Mouse (Mus musculus) left cerebral cortex, adult 8-10 months (tissue): ENCODE results near the gene Usp36. TPM values are rescaled to one million over a fixed set of nuclear protein-coding genes. Genes with fewer than 3 reads are reported as not detected.

ENCODE experiments used
- DNase-seq, 2 experiments: peaks; one replicate each; pipeline ENCODE4 v3.0.0; 2022; ENCODE audit warnings: low spot score in 2 of 2
- total RNA-seq, 4 experiments: library from RNA; stranded (reverse); gene quantifications; 2 replicates each; pipeline ENCODE4 v1.2.4; 2022

Gene Usp36
- total RNA-seq, 4 experiments from 2014 or later, result 29.6 to 33.3 (median 30.1) TPM

DNA sequence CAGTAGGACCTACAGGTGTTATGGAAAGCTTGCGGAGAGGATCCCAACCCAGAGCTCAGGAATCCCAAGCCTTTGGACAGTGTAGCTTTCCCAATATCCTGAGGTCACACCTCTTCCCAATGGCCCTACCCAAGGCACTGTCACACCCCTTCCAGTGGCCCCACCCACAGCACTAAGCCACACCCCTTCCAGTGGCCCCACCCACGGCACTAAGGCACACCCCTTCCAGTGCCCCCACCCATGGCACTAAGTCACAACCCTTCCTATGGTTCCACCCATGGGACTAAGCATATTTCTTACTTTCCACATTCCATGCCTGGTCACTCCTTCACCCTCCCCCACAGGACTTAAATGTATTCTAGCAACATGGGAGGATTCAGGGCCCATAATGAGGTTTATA, 8.8 kb upstream of the Usp36 start:
- no peak for DNase-seq

DNA sequence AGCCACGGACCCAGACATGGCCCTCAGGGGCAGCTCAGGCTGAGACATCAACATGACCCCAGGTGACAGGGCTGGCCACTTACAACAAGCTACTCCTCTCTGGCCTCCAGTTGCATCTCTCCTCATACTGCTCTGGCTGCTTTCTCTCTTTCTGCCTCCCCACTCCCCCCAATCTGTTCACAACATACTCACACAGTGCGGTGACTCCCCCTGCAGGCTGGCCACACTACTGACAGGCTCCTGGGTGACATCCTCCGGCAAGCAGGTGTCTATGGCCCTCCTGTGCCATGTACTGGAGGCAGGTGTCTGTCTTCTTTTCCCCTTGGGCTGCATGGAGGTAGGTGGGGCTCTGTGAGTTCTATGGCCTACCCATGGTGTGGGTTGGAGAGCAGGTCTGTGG, 7.9 kb upstream of the Usp36 start:
- no peak for DNase-seq

GRCm38 (mm10) chr11:118295026-118295425, 5.0 kb upstream of the Usp36 start:
- DNase-seq, result no peak

- DNase-seq, result no peak
These were observed 2.6 kb upstream of the Usp36 start for GRCm38 (mm10) chr11:118292671-118293070.

- no peak for DNase-seq
These were observed 482 bp downstream of the Usp36 start for GRCm38 (mm10) chr11:118289562-118289961.

GRCm38 (mm10) chr11:118289037-118289511, 970 bp downstream of the Usp36 start:
- DNase-seq, result no peak

DNA sequence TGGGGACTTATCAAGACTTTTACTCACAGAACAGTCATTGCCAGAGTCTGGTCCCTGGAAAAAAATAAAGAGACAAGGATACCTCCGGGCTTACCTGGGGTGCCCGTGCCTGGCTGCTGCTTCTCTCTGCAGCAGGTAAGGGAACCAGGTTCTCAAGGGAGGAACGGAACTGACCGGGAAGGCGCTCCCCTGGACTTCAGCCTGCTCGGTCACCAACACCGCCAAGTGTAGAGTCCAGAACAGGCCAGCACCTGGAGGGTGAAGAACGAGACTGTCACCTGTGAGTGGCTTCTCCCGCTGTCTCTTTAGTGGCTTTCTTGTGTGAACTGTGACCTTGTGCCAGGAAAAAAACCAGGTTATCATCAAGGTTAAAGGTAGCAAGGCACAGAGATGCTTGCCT, 2.5 kb downstream of the Usp36 start:
- no peak for DNase-seq

DNA sequence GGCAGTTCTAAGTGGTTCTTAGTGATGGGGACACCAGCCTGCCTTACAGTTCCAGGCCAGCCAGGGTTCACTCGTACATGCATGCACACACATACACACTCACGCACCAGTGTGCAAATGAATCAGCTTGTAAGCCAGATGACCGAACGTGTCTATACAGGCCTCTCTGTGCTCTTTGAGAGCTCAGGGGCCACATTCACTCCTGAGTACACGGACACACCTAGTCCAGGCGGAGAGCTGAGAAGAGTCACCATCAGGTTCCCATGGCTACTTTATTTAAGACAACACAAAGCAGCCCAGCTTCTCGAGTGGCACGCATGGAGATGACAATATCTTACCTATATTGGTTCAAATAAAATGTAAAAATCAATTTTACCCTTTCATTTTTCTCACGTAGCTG, 3.6 kb downstream of the Usp36 start:
- no peak for DNase-seq

- DNase-seq, result no peak
These were observed 4.3 kb downstream of the Usp36 start for GRCm38 (mm10) chr11:118285791-118286190.

DNA sequence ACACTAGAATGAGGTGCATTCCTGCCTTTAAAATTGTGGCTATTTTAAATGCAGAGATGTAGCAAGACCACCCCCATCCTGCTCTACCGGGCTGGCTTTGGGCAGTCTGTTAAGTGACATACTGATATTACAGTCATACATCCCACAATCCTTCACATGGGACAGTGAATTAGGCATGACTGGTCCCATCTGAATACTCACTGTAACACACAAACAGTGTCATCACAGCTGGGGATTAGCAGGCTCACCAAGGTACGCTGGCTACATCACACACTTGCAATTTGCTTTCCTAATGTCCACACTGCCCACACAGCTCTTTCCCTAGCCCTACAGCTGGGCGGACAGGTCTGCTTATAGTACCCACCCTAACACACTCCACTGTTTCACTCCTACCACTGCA, 9.8 kb downstream of the Usp36 start:
- DNase-seq, result no peak

GRCm38 (mm10) chr11:118276328-118276727, 13.7 kb downstream of the Usp36 start:
- DNase-seq, result no peak

- DNase-seq, result no peak
These were observed 15.0 kb downstream of the Usp36 start for GRCm38 (mm10) chr11:118275092-118275491.

- DNase-seq, result no peak
These were observed 20.2 kb downstream of the Usp36 start for GRCm38 (mm10) chr11:118269827-118270226.

- DNase-seq, result no peak
These were observed 23.4 kb downstream of the Usp36 start for GRCm38 (mm10) chr11:118266666-118267046.

GRCm38 (mm10) chr11:118266044-118266665, 23.9 kb downstream of the Usp36 start:
- no peak for DNase-seq

DNA sequence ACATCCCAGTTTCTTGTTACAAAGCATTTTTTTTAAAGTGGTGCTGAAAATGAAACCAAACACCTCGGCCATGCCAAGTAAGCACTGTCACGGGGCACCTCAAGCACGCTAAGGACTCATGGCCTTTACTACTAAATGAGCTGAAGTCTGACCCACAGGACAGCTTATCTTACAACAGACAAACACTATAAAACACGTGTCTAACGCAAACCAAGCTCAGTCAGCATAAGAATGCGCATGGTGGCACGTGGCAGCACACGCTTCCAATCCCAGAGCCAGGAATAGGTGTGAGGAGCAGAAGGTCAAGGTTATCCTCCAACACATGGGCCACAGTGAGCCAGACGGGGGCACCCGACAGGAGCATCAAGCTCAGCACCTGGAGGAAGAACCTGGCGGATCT, 24.4 kb downstream of the Usp36 start:
- no peak for DNase-seq

- DNase-seq, result no peak
These were observed 26.9 kb downstream of the Usp36 start for GRCm38 (mm10) chr11:118263146-118263545.

DNA sequence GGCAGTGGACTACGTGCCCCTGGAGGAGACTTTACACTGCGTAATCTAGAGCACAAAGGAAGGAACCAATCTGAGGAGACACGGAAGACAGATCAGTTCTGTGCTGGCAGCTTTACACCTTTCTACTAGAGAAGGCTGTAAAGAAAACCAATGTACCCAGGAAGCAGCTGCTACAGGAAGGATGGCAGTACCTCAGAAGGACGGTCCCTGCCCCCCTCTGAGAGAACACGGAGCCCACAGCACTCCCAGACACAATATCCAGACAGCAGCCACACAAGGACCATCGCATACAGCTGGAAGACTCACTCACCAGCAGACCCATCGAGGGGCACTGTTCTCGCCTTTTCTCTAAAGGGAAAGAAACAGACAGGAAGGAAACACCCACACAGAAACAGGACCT, 30.0 kb downstream of the Usp36 start:
- DNase-seq, result no peak

DNA sequence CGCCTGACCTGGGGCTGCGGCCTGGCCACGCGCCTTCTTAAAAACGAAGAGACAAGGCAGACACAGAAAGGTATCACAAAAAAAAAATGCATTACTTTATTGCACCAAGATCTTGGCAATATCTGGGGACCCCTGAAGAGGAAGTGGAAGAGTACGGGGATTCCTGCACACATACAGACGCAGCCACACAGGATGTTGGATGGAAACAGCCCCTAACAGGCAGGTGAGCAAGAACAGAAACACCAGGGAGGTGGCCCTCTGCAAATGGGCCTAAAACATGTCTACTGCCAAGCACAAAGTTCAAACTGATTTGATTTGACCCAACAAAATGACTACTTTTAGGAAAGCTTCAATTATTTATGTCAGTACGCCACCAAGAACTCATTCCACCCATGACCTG, 30.5 kb downstream of the Usp36 start:
- DNase-seq, result no peak

- DNase-seq, result no peak
These were observed 33.7 kb downstream of the Usp36 start for GRCm38 (mm10) chr11:118256371-118256770.

GRCm38 (mm10) chr11:118254159-118254951, 35.7 kb downstream of the Usp36 start:
- DNase-seq, result peak in 1 of 2 experiments; percentile 48

DNA sequence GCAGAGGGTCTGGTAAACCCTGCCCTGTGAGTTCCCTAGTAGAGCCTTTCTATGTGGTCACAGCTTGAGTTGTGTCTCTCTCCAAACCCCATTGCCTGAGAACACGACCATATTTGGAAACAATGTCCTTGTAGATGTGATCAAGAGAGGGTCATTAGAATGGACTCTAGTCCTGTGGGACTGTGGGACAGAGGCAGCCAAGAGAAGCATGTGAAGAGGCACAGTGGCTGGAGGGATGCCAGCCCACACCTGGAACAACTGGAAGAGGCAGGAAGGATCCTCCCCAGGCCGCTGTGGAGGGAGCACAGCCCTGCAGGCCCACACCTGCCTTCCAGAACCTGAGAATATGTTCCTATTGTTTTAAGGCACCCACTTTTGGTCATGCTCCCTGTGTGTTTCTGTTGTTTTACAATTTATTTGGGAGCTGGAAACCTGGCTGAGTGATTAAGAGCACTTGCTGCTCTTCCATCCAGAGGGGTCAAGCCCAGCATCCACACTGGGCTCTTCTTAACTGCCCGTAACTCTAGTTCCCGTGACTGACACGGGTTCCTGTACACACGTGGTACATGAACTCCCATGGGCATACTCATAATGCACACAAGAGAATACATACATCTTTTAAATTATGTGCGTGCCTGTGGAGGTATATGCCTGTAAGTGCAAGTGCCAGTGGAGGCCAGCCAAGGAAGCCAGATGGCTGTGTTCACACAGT, 36.4 kb downstream of the Usp36 start:
- DNase-seq, result no peak
